Mouse (Mus musculus) kidney, adult 18-20 months (tissue): ENCODE results near the gene Pnldc1.
"Not testable (repeated sequence)": the region's sequence is repeated elsewhere in the genome, so short reads cannot be mapped to it uniquely, and the experiment has no call there.

Source experiments
- DNase-seq: peaks from one replicate; pipeline ENCODE4 v3.0.0; 2021

Gene Pnldc1

DNA sequence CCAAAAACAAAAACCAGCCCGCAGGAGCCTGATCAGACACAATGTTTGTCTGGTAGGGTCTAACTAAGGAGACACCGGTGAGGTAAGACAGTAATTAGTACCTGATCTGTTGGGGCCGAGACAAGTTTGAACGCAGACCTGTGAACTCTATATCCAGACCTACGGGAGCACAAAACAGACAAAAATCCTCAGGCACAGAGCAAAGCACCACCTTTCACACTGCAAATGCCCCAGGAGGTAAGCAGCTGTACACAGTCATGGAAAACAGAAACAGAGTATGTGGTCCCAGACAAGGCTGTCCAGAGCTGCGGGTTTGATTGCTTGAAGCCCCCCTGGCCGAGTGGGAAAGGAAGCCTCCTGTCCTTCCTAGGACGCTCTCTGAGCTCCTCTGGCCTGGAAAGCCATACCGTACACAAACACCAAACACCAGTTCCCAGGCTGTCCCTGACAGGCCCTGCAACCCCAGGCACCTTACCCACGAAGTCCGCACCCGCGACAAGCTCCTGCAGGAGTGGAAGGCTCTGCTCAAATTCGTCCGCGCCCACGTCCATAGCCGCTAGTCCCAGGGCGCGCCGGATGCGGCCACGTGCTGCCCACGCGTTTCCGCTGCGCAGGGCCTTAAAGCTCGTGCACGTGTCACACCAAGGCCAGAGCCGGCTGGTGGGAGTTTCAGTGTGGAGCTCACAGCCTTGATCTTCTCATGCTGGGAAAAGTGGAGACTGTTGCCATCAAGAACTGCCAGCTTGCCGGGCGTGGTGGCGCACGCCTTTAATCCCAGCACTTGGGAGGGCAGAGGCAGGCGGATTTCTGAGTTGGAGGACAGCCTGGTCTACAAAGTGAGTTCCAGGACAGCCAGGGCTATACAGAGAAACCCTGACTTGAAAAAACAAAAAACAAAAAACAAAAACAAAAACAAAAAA, at the start of gene Pnldc1:
Gene Pnldc1 (minus strand): TSS at position 870 of the 920 bp plus-strand sequence.
- no peak for DNase-seq

- DNase-seq = not testable (repeated sequence)
Observed at GRCm38 (mm10) chr17:12959377-12959776, 49.3 kb upstream of the Pnldc1 start.

GRCm38 (mm10) chr17:12956664-12957063, 46.6 kb upstream of the Pnldc1 start:
- peak; percentile 45 for DNase-seq

DNA sequence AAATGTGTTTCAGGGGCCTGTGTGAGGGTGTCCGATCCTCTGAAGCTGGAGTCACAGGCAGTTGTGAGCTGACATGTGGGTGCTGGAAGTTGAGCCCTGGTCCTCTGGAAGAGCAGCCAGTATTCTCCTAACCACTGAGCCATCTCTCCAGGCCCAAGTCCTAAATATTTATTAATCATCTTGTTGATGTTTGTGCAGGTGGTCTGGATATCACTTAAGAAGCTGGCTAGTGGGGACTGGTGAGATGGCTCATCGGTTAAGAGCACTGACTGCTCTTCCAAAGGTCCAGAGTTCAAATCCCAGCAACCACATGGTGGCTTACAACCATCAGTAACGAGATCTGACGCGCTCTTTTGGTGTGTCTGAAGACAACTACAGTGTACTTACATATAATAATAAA, 39.6 kb upstream of the Pnldc1 start:
- DNase-seq = no peak

DNA sequence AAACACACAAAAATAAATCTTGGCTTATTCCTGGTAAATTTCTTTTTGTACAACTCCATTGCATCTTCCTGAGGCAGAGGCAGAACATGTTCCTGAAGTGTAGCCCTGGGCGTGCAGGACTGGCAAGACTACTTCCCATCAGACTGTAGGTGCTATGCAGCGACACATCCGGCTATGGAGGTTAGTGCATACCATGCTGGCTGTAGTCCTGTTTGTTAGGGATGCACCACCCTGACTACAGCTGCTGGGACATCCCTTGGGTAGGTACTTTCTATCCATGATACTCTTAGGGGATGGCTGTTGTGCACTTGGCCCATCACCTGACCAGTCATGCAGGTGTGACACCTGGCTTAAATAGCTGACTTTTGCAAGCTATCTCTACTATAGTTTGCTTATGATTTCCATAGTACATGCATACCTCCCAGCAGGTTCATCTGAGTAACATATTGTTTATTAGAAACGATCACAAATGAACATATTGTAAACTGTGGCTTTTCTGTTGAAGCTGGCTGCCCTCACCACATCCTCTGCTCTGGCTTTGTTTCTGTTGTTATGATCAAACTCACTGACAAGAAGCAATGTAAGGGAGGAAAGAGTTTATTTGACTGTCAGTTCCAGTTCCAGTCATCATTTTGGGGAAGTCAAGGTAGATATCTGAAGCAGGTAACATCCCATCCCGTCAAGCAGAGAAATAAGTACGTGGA, 32.6 kb upstream of the Pnldc1 start:
- DNase-seq = no peak

DNA sequence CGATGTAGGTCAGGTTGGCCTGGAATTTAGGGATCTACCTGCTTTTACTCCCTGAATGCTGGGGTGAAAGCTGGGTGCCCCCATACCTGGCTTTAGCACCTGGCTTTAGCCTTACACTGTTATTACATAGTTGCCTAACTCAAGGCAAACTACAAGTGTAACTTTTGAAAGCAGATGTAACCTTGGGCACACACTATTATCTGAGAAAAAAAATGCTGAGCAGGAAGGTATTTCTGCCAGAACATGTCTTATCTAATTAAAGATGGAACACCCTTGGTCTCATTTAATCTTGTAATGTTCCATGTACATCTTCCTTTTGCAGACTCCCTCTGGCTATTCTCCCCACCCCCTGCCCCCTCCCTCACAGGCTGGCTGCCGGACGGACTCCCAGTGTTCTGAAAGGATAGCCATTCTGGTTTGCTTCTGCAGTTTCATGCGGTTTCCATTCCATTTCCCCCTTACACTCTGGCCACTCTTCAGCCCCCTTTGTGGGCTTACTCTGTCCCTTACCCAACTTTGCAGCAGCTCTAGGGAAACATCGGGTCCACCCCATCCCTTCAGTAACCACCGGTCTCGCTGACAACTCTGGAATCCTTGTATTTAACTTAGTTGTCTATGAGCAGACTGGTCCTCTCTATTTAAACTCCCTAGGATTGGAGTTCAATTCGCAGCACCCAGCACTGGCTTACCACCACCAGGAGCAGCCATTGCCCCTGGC, 31.7 kb upstream of the Pnldc1 start:
- no peak for DNase-seq

DNA sequence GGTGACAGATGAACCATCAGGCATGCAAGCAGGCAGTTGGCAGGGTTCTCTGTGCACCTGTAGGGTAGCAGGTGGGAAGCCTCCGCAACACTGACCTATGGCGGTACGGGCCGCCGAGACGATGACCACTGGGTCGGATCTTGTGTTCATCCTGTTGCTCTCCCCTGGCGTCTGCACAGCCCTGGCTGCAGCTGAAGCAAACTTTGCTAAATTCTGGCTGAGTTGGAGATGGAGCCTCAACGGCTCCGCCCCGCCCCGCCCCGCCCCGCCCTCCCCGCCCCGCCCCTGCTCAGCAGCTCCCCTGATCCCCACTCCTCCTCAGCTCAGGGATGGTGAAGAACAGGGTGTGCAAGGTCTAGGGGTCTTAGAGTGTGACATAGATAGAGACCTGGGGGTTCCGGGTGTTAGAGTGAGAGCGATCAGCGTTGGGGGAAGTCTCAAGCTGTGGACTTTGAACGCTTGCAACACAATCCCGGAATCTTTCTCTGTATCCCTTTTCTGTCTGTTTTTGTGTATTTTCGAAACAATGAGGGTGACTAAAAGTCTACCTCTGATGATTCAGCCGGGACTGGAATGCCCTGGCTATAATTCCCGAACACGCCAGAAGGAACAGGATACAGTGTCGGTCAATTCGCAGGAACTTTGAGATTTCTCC, 30.2 kb upstream of the Pnldc1 start, which contains the start of gene Acat3:
Gene Acat3 (minus strand): TSS at position 450 of the 655 bp plus-strand sequence.
- DNase-seq = peak; percentile 49

DNA sequence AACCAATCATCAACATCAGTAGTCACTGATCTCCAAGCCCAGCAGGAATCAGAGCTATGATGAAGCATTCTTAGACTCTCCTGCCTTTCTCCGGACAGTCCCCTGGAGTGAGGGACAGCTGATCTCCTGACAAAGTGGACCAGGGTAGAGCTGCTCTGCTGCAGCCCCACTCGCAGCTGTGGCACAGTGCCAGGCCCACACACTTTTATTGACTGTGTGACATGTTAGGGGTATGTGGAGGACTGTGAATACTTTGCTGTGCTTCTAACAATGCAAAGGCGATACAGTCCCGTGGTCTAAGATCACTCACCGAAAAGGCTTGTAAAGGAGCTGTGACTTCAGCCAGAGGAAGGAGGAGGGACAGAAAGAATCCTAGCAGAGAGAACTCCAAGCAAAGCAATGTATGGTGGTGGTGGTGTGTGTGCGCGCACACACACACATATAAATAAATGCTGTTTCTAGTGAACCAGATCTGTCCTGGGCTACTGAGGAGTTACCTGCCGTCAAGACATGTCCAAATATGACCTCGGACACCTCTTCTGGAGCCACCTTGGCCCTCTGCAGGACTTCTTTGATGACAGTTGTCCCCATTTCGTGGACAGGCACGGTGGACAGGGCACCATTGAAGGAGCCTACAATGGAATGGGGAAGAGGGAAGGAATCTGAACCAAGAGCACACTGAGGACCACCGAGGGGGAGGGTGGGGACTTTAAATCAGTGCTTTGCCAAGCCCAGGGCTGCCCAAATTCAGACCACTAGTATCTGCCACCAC, 29.5 kb upstream of the Pnldc1 start:
- DNase-seq = not testable (repeated sequence)

DNA sequence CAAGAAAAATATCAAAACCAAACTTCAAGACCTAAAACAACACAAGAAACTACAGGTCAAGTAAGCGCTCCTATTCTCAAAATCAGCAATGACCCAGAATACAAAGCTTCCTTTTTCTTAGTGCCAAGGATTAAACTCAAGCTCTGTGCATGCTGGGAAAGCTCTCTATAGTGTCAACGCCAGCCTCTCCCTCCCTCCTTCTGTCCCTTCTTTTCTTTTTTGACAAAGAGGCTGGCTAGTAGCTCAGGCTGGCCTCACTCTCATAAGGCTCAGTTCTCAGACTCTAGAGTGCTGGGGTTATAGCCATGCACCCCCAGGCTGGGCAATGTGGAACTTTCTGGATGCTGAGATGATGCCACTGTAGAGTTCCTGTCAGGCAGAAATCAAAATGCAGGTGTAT, 28.0 kb upstream of the Pnldc1 start:
- DNase-seq = no peak

DNA sequence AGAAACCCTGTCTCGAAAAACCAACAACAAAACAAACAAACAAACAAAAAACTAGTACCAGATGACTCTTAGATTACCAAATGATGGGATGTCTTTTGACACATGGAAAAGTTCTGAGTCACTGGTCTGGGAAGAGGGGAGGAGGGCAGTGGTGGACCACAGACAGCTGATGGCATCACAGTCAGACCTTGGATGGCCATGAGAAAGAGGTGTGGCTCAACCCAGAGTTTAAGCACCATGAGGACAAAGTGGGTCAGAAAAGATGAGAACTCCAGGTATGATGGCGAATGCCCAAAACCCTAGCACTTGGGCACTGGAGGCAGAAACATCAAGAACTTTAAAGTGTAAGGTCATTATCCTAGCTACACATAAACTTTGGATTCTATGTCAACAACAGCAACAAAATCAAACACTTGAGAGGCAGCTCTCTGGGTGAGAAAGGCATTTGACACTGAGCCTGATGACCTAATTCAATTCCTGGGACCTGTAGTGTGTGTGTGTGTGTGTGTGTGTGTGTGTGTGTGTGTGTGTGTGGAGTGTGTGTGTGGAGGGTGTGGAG, 27.5 kb upstream of the Pnldc1 start:
- DNase-seq = no peak

- no peak for DNase-seq
Observed at GRCm38 (mm10) chr17:12935719-12936118, 25.7 kb upstream of the Pnldc1 start.

DNA sequence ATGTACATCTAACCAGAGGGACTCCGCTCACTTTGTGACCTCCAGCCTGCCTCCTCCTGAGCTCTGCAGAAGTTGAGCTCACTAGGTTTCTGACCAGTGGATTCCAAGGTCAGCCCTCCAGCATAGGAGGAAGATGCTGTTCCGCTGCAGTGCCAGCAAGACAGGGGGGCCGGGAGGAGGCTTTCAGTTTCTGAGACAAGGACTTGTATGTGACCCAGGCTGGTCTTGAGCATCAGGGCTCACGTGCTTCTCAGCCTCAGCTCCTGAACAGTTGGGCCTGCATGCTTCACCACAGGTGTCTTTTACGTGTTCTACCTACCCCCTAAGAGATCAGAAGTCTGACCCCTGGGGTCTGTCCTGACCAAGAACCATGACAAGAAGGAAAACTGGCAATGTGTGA, 21.5 kb upstream of the Pnldc1 start:
- DNase-seq = not testable (repeated sequence)

- no peak for DNase-seq
Observed at GRCm38 (mm10) chr17:12925703-12926180, 15.7 kb upstream of the Pnldc1 start.

DNA sequence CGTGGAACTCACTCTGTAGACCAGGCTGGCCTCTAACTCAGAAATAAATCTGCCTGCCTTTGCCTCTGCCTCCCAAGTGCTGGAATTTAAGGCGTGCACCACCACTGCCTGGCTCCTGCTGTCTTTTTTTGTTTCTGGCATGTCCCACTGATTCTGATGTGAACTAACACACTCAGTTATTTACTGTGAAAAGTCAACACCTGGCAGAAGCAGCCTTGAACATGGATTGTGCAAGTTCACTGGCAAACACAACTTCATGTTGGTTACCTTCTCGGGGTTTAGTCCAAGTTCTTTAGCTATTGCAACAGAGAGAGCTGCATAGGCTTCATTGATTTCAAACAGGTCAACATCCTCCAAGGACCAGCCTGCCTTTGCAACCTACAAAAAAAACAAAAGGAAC, 15.0 kb upstream of the Pnldc1 start:
- no peak for DNase-seq

DNA sequence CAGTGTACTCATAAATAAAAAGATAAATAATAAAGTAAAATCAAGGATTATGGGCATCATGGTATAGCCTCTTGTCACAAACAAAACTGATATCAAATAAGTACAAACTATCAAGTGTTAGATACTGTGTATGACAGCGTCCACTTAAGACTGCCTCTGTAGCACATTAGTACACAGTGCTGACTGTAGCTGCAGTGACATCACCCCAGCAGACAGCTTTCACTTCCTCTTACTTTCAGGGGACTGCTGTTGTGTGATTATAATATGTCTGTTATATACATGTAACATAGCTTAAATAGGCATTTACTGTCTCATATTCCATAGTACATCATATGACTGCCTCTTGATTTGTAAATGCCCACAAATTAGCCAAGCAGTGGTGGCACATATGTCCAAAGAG, 11.0 kb upstream of the Pnldc1 start:
- no peak for DNase-seq

- no peak for DNase-seq
Observed at GRCm38 (mm10) chr17:12916588-12917380, 6.8 kb upstream of the Pnldc1 start.

DNA sequence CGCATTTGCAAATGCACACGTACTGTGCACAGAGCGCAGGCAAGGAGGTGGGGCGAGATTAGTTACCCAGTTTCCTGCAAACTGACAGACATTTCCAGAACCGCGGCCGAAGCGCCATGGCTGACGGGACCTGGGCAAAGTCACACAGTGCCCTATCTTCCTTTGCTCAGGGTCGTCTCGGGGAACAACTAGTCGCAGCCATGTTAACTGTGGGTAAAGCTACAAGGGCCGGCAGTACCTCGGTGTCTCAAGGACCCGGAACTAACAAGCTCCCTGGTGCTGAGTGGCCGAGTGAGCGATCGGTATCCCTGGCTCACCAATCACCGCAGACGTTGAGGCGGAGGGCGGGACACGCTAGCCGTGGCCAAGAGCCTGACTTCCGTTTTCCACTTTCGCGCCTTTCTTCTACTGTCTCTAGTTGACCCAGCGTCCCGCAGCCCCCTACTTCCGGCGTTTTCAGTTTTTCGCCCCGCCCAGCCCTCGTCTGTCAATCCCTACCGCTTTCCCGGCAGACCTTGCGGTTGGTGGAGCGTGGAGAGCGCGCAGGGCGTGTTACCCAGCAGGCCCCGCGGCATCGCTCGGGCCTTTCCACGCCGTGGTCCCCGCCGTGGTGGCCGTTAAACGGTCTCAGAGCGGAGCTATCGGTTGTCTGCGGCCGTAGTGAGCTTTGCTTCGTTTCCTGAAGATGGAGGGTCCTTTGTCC, 6.0 kb upstream of the Pnldc1 start, which contains the start of gene Mrpl18:
Gene Mrpl18 (minus strand): TSS at position 465 of the 703 bp plus-strand sequence.
- peak; percentile 98 for DNase-seq

GRCm38 (mm10) chr17:12915488-12915880, 5.5 kb upstream of the Pnldc1 start, which contains the start of gene Tcp1:
TSS of gene Tcp1 (plus strand) at chr17:12915701.
- DNase-seq = no peak

DNA sequence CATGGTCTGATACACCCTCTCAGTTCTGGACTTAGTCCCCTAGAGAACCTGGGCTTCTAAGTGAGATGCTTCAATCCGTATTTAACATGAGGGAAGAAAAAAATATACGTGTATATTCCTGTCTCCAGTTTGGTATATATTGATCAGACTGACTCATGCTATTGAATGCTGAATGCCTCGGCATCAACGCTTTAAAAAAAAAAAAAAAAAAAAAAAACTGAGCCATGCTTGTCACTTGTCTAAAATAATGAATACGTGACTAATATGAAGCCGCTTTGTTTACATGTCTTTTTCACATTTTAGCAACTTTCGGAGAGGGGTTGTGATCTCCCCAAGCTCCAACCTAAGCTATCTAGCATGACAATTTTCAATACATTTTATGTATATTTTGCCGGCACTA, 361 bp upstream of the Pnldc1 start:
- DNase-seq = no peak

- DNase-seq = no peak
Observed at GRCm38 (mm10) chr17:12906436-12906835, 3.6 kb downstream of the Pnldc1 start.
